Mouse (Mus musculus): ENCODE measurements around the gene Rab3a. TPM values are rescaled to one million over a fixed set of nuclear protein-coding genes. Genes with fewer than 3 reads are reported as not detected.

The Rab3a gene
- polyA plus RNA-seq, 1 experiment: 14.4 TPM

DNA sequence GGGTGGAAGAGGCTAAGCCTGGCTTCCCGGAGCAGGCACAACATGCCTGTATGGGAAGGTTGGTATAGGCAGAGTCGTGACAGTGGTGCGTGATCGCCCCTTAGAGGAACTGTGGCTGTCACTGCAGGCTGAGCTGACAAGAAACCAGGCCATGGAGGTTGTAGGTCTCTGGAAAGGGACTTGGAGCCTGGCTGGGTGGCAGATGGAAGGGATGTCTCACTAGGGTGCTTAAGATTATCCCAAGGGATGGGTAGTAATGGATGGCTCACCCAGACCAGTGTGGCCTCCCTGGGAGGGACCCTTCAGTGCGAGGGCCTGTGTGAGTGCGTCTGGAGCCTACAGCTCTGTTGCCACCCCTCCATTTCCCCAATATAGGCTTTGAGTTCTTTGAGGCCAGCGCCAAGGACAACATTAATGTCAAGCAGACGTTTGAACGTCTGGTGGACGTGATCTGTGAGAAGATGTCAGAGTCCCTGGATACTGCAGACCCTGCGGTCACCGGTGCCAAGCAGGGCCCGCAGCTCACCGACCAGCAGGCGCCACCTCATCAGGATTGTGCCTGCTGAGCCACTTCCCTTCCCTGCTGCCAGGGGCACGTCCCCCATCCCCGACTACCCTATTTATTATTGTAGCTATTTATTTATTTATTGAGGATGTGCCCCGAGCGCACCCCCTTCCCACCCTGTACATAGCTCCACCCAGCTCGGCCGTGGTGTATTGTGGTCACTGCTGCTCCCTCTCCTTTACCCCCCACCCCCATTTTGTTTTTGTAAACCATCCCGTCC lies 3.2 kb downstream of the Rab3a start:
- no peaks in the 10 kb centered on the region for H3K27me3 ChIP-seq (ENCODE audit: control insufficient read depth, insufficient read depth, insufficient read length)
- peaks cover 3% of the 10 kb centered on the region for H3K79me3 ChIP-seq (ENCODE audit: low read depth)
- peaks cover 15% of the 10 kb centered on the region for H3K79me2 ChIP-seq (ENCODE audit: control insufficient read depth, insufficient read depth)
- TF ChIP-seq MAX (IDR thresholded peaks at IDR 0.05) (no peak), CTCF (IDR thresholded peaks at IDR 0.05; ENCODE audit: control insufficient read depth, insufficient read depth, insufficient read length) (peak; percentile 43)
- no peak overlapping the region for H3ac ChIP-seq (ENCODE audit: control insufficient read depth, insufficient read length, low read depth)
- peaks cover 12% of the 10 kb centered on the region for H3K36me3 ChIP-seq (ENCODE audit: control insufficient read depth, insufficient read depth)
- H3K4me3 ChIP-seq (ENCODE audit: insufficient read depth, poor library complexity, severe bottlenecking): no peak overlapping the region

DNA sequence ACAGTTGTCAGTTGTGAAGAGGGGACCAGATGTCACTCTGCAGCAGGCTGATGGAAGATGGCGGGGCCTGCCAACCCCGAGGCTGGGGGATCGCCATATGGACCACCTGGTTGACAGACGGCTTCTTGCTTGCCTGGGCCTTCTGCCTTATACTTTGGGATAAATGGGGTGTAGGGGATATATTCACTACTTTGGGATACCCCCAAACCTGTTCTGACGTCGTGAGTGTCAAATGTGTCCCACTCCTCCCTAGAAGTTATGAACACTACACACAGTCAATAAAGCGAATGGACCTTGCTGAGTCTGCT lies 3.8 kb downstream of the Rab3a start:
- H3K79me3 ChIP-seq (ENCODE audit: low read depth): peaks cover 3% of the 10 kb centered on the region
- TF ChIP-seq MYOG (IDR thresholded peaks at IDR 0.05; ENCODE audit: control insufficient read depth, extremely low read depth, insufficient read length) (no peak), MYOD1 (IDR thresholded peaks at IDR 0.05; ENCODE audit: control insufficient read depth, insufficient read length, low read depth) (no peak)
- H3K79me2 ChIP-seq (ENCODE audit: control insufficient read depth, insufficient read depth): peaks cover 15% of the 10 kb centered on the region
- H3K36me3 ChIP-seq (ENCODE audit: control insufficient read depth, insufficient read depth): peaks cover 17% of the 10 kb centered on the region
- H3K27me3 ChIP-seq (ENCODE audit: control insufficient read depth, insufficient read depth, insufficient read length): no peaks in the 10 kb centered on the region
- H3ac ChIP-seq (ENCODE audit: control insufficient read depth, insufficient read length, low read depth): no peak overlapping the region
- no peak overlapping the region for H3K4me3 ChIP-seq (ENCODE audit: insufficient read depth, poor library complexity, severe bottlenecking)

DNA sequence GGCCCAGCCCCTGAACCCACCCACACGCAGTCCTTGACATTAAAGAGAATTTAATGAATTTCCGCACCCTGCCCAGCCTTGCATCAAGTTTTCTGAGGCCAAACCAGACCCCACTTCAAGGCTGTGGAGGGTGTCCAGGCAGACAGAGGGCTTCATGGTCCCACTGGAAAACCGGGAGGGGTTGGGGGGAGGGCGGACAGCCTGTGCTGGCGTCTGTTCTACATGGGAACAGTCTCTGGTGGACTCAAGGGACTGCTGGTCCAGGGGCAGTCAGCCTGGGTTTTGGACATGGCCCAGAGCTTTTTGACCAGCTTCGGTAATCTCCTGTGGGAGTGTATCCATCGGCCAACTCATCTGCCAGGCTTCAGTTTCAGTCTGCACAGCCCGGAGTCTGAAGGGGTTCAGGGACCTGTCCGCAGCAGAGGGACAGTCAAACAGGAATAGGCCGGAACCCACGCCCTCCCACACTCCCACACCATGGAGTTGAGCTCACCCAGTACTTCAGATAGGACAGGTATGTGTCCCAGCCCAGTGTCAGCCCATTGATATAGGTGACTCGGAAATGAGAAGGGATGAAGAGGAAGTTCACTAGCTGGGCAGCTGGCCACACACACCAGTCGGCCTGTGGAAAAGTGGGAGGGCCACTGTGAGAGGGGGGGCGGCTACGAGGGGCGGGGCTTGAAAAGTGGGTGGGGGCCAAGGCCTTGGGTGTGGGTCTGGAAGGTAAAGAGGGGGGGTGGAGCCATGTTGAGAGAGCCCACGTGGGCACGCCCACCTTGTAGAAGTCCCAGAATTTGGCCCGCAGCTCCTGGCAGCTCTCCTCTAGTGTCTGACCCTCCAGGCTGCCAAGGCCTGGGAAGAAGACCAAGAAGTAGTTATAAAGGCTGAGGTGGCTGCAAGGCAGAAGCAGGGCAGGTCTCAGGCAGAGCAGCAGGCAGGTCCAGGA lies 4.4 kb downstream of the Rab3a start:
- Histone ChIP-seq H3K27me3 (ENCODE audit: control insufficient read depth, insufficient read depth, insufficient read length) (no peaks in the 10 kb centered on the region), H3K4me3 (ENCODE audit: insufficient read depth, poor library complexity, severe bottlenecking) (no peak overlapping the region), H3K79me3 (ENCODE audit: low read depth) (peaks cover 3% of the 10 kb centered on the region), H3K36me3 (ENCODE audit: control insufficient read depth, insufficient read depth) (peaks cover 18% of the 10 kb centered on the region), H3ac (ENCODE audit: control insufficient read depth, insufficient read length, low read depth) (no peak overlapping the region), H3K79me2 (ENCODE audit: control insufficient read depth, insufficient read depth) (peaks cover 15% of the 10 kb centered on the region)
- TF ChIP-seq CEBPB (IDR thresholded peaks at IDR 0.05; ENCODE audit: low read depth) (no peak), USF1 (IDR thresholded peaks at IDR 0.05; ENCODE audit: low read depth) (no peak), MYOD1 (IDR thresholded peaks at IDR 0.05; ENCODE audit: control insufficient read depth, insufficient read length, low read depth) (no peak), MAX (IDR thresholded peaks at IDR 0.05) (no peak), FOSL1 (IDR thresholded peaks at IDR 0.05; ENCODE audit: insufficient read depth, low read length, poor library complexity, severe bottlenecking) (no peak), CTCF (IDR thresholded peaks at IDR 0.05; ENCODE audit: control insufficient read depth, insufficient read depth, insufficient read length) (no peak), MYOG (IDR thresholded peaks at IDR 0.05; ENCODE audit: control insufficient read depth, extremely low read depth, insufficient read length) (no peak)

DNA sequence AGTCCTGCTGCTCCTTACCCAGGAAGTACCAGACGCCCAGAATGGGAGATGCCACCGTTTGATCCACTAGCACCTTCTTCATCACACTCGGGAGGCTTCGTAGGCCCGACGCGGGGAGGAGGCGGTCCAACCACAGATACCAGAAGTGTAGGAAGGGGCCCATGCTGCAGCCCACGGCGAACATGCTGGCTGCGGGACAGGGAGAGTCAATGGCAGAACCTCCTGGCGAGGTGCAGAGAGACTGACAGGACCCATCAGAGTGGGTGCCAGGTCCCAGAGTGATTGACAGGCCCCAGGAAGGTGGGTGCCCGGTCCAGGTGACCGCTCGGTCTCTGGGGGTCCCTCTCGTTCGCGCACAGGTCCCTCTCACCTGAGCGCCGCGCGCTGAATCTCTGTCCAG lies 5.9 kb downstream of the Rab3a start:
- peaks cover 4% of the 10 kb centered on the region for H3K79me3 ChIP-seq (ENCODE audit: low read depth)
- H3K36me3 ChIP-seq (ENCODE audit: control insufficient read depth, insufficient read depth): peaks cover 28% of the 10 kb centered on the region
- peak overlapping the region; percentile 60 for H3K4me3 ChIP-seq (ENCODE audit: insufficient read depth, poor library complexity, severe bottlenecking)
- no peaks in the 10 kb centered on the region for H3K27me3 ChIP-seq (ENCODE audit: control insufficient read depth, insufficient read depth, insufficient read length)
- H3K79me2 ChIP-seq (ENCODE audit: control insufficient read depth, insufficient read depth): peaks cover 24% of the 10 kb centered on the region
- peak overlapping the region; percentile 80 for H3ac ChIP-seq (ENCODE audit: control insufficient read depth, insufficient read length, low read depth)
- no peak for TF ChIP-seq MAX (IDR thresholded peaks at IDR 0.05)
- TF ChIP-seq CTCF (IDR thresholded peaks at IDR 0.05; ENCODE audit: control insufficient read depth, insufficient read depth, insufficient read length): no peak
- TF ChIP-seq MYOD1 (IDR thresholded peaks at IDR 0.05; ENCODE audit: control insufficient read depth, insufficient read length, low read depth): no peak
- TF ChIP-seq FOSL1 (IDR thresholded peaks at IDR 0.05; ENCODE audit: insufficient read depth, low read length, poor library complexity, severe bottlenecking): no peak
- TF ChIP-seq USF1 (IDR thresholded peaks at IDR 0.05; ENCODE audit: low read depth): no peak
- no peak for TF ChIP-seq CEBPB (IDR thresholded peaks at IDR 0.05; ENCODE audit: low read depth)
- TF ChIP-seq MYOG (IDR thresholded peaks at IDR 0.05; ENCODE audit: control insufficient read depth, extremely low read depth, insufficient read length): no peak

DNA sequence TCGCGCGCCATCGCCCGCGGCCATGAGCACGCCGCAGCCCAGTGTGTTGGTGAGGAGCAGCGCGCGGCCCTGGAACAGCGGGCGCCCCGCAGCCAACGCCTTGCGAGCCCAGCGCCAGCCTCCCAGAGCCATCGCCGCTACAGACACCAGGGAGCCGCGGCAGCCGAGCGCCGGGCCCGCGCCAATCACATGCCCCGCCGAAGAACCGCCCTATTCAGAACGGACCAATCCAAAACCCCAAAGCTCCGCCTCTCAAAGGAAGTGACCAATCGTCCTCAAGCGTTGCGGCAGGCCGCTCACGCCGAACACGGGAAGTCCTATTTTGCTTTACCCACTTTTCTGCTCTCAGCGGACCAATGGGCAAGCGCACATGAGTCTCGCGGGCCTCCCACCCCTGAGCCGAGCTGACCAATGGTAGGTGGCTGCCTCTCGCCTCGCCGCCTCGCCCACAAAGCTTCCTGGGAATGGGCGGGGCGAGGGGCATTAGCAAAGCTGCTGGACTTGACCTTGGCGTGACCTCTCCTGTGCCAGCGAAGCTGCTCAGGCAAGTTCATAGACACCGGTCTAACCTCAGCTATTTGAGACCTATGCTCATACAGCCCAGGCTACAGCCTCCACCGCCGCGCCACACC lies 6.4 kb downstream of the Rab3a start, which contains the start of gene Mpv17l2:
Mpv17l2 (minus strand) TSS at position 172 of the 632 bp plus-strand sequence.
- peaks cover 5% of the 10 kb centered on the region for H3K79me3 ChIP-seq (ENCODE audit: low read depth)
- TF ChIP-seq MYOG (IDR thresholded peaks at IDR 0.05; ENCODE audit: control insufficient read depth, extremely low read depth, insufficient read length) (no peak), MAX (IDR thresholded peaks at IDR 0.05) (peak; percentile 69), USF1 (IDR thresholded peaks at IDR 0.05; ENCODE audit: low read depth) (peak; percentile 47)
- no peaks in the 10 kb centered on the region for H3K27me3 ChIP-seq (ENCODE audit: control insufficient read depth, insufficient read depth, insufficient read length)
- peak within 1 kb of the TSS; percentile 60 for H3K4me3 ChIP-seq (ENCODE audit: insufficient read depth, poor library complexity, severe bottlenecking)
- H3K79me2 ChIP-seq (ENCODE audit: control insufficient read depth, insufficient read depth): peaks cover 25% of the 10 kb centered on the region
- peak within 1 kb of the TSS; percentile 80 for H3ac ChIP-seq (ENCODE audit: control insufficient read depth, insufficient read length, low read depth)
- peaks cover 28% of the 10 kb centered on the region for H3K36me3 ChIP-seq (ENCODE audit: control insufficient read depth, insufficient read depth)

All from C2C12 (cell line).